Mouse (Mus musculus) heart, postnatal 4 days (tissue): ENCODE measurements around the gene Olfr453. TPM values are rescaled to one million over a fixed set of nuclear protein-coding genes. Genes with fewer than 3 reads are reported as not detected.

Experiments
- DNase-seq: peaks from one replicate; pipeline ENCODE4 v3.0.0; 2021
- total RNA-seq, 2 experiments: library from RNA; stranded (reverse); gene quantifications; 2 replicates each; pipeline ENCODE4 v1.2.3; 2021

Olfr453 gene
- not detected for total RNA-seq

DNA sequence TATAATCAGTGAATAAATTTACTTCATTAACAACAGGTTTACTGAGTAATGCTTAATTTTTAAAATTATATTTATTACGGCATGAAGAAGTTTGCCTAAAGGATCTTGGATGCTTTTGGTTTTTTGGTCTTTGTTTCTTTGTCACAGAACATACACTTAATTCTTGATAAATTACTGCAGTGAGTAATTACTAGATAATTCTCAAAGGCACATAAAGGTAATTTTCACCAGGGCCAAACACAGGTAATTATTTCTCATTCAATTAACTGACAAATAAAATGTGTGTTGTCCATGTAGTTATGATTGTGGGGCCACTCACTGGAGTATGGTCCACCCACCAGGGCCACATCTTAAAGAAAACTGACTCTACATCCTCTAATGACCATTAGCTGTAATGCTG, at the start of gene Olfr453:
Olfr453 (plus strand) TSS at position 301 of the 400 bp plus-strand sequence.
- no peak for DNase-seq

GRCm38 (mm10) chr6:42689761-42690160, 49.4 kb upstream of the Olfr453 start:
- DNase-seq, result no peak

DNA sequence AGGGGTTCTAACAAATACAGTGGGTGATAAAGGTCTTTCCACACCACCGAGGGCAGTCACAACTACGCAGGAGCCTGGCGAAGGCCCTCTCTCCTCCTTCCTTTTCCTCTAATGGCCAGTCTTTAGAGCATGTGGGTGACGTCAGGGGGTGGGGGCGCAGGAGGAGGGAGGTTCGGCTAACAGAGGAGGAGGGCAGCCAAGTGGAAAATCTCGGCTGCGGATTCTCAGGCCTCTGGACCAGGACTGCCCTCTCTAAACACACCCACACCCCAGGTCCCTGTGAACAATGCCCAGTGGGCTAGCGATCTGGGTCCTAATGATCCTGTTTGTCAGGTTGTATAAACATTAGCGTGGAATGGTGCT, 47.0 kb upstream of the Olfr453 start:
- DNase-seq, result peak; percentile 88

DNA sequence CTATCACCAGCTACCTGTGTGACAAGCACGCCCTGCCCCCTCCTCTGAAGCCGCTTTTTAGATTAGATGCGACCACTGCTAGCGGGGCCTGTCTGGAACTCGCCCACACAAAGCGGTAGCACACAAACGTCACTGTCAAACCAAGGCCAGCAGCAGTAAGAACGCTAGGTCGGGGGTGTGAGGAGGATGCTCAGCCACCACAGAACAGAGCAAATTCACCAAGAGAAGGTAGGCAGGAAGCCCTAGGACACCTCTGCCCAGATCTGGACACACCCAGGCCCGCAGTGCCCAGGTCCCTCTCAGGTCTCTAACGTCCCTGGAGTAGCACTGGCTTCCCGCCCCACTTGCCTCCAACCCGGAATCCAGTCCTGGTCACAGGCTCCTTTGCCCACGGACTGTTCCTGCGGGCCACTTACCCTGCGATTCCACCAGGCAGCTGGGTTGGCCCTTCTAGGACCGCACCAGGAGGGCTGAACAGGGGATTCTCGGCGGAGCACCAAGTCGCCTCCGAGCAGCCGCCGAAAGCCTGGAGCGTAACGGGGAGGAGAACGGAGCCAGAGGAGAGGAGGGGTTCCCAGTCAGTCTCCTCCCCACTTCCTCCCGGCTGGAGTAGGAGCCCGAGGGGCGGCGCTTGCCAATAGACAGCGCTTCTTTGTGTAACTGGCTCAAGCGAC, 46.5 kb upstream of the Olfr453 start:
- peak; percentile 87 for DNase-seq

DNA sequence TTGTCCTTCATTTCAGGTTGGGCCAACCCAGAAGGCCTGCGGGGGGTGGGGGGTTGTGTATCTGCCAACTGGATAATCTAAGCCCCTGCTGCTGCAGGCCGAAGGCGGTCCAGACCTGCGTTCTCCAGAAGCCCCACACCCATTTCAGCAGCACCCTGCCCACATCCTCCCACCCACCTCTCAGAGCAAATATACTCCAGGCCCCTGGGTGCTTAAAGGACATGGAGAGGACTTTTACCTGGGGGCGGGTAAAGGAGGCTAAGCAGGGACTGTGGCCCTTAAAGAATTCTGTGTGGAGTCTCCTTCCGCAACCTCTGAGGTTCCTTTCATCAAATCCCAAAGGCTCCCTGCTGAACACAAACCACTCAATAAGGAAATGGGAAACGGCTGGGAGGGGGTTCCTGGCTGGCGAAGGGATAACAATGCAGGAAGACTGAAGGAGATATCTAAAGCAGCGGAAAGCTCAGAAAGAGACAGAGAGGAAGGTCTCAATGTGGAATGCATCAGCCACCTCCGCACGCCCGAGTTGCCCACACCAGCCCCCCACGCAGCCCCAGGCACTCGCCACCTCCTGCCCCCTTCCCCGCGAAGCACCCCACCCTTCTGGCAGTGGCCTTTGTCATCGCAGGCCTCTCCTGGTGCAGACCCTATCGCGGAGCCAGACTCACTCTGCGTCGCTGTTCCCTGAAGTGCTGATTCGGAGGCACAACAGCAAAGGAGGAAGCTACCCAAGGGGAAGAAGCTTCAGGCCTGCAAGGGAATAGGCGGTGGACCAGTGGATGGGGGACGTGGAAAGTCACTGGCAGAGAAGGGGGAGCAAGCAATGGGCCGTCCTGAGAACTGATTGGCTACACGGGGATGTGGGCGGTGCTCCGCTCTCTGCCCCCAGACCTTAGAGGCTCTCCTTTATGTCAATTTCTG, 29.6 kb upstream of the Olfr453 start, which contains the start of gene Tcaf1:
Tcaf1 (minus strand) TSS at position 798 of the 921 bp plus-strand sequence.
- DNase-seq, result peak; percentile 87

DNA sequence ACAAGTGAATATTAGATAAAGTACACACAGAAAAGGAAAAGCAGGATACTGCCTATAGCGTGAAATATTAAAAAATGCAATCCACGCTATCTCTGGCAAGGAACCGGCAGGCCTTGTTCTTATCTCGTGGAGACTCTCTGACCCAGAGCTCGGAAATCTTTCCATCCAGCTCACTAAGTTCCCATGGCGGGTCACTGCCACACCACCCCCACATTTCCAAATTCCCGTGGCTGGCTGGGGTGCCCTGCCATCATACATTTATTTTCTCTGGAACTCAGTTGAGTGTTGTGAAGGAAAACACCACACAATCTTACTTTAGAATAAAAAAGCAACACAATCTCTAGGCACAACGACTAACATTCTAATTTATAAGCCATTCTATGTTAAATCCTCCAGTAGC, 24.5 kb upstream of the Olfr453 start:
- no peak for DNase-seq

GRCm38 (mm10) chr6:42717973-42718372, 21.2 kb upstream of the Olfr453 start:
- no peak for DNase-seq

DNA sequence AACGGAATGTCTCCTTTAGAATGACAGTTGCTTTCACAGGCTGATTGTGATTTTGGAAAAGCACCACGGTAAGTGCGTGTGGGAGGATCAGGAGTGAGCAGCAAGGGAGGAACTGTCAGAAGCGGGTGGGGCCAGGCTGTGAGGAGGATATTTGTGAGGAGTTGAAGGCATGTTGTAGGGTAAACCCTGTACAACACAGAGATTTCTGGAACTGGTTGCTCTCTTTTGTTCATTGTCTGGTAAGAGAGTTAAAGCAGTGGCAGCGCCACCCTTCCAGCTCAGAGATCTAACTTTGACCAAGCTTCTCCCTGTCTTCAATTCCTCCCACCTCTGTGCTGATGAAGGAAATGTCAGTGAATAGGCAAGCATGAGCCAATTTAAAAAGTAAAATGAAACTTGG, 3.1 kb downstream of the Olfr453 start:
- no peak for DNase-seq

GRCm38 (mm10) chr6:42747846-42748245, 8.7 kb downstream of the Olfr453 start:
- DNase-seq, result no peak

DNA sequence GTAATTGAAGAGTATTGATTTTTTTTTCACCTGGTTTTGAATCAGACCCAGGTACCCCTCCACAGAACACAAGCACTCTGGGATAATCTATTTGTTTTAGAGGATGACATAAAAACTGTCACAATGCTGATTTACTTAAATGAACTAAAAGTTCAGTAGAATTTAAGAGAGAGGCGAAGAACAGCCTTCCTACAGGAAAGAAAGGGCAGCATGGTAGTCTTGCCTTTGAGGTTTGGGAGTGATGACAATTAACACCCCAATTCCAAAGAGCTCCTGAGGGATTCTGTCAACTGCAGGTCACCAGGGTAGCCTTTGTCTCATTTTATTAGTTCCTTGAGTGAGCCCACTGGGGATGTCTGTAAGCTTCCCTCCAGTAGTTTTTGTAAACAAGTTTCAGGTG, 16.9 kb downstream of the Olfr453 start, which contains the start of gene Olfr38:
Olfr38 (plus strand) TSS at position 301 of the 400 bp plus-strand sequence.
- no peak for DNase-seq

- no peak for DNase-seq
These were observed 37.9 kb downstream of the Olfr453 start for GRCm38 (mm10) chr6:42777066-42777465.

GRCm38 (mm10) chr6:42784793-42785192, 45.6 kb downstream of the Olfr453 start, which contains the start of gene Olfr452:
Olfr452 (plus strand) TSS chr6:42785093.
- no peak for DNase-seq

DNA sequence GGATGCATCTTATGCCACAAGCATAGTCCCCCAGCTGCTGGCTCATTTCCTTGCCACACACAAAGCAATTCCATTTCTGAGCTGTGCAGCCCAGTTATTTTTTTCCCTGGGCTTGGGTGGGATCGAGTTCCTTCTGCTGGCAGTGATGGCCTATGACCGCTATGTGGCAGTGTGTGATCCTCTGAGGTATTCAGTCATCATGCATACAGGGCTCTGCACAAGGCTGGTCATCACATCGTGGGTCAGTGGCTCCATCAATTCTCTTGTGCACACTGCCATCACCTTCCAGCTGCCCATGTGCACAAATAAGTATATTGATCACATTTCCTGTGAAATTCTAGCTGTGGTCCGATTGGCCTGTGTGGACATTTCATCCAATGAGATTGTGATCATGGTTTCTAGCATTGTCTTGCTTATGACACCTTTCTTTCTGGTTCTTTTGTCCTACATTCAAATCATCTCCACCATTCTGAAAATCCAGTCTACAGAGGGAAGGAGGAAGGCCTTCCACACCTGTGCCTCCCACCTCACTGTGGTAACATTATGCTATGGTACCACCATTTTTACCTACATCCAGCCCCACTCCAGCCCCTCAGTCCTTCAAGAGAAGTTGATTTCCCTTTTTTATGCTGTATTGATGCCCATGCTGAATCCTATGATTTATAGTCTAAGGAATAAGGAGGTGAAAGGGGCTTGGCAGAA, 51.2 kb downstream of the Olfr453 start:
- DNase-seq, result no peak

- no peak for DNase-seq
These were observed 51.9 kb downstream of the Olfr453 start for GRCm38 (mm10) chr6:42790949-42791556.

DNA sequence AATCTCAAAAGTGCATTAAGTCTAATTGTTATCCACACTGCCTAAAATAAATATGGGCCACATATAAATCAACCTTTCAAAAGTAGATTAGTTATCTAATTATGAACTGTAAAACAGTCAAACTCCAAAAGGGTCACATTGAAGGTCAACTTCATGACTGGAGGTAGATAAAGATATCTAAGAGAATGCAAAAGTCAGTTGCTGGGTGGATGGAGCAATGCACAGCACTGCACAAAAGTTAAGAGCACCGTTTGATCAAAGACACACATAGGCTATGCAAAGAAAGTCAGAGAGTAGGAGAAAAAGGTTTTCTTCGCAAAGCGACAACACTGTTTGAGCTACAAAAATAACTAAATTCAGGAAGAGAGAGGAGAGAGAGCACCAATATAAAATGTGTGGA, 55.8 kb downstream of the Olfr453 start:
- no peak for DNase-seq

Other genes with a start within 250 kb of the Olfr453 start
- not detected for gene Olfr455, start 191.8 kb upstream of the Olfr453 start, total RNA-seq
- not detected for gene Tcaf3, start 141.7 kb upstream of the Olfr453 start, total RNA-seq
- 1 to 10 TPM; 4.2 to 5.3 TPM for gene Tcaf2, start 94.1 kb upstream of the Olfr453 start, total RNA-seq
- 10 to 100 TPM; 36.6 to 38.4 TPM for gene Tcaf1, start 29.3 kb upstream of the Olfr453 start, total RNA-seq
- gene Olfr38, start 17.0 kb downstream of the Olfr453 start, total RNA-seq, result not detected
- gene Olfr452, start 45.7 kb downstream of the Olfr453 start, total RNA-seq, result not detected
- gene Olfr450, start 72.6 kb downstream of the Olfr453 start, total RNA-seq, result not detected
- gene Olfr449, start 95.0 kb downstream of the Olfr453 start, total RNA-seq, result not detected
- not detected for gene Olfr448, start 151.1 kb downstream of the Olfr453 start, total RNA-seq
- not detected for gene Olfr447, start 169.5 kb downstream of the Olfr453 start, total RNA-seq
- gene Olfr446, start 182.0 kb downstream of the Olfr453 start, total RNA-seq, result not detected
- gene Olfr444, start 209.7 kb downstream of the Olfr453 start, total RNA-seq, result not detected